Mouse (Mus musculus) gastrocnemius, adult 8-10 months (tissue): ENCODE data around the gene Olfr488. TPM values are rescaled to one million over a fixed set of nuclear protein-coding genes. Genes with fewer than 3 reads are reported as not detected.
"Not testable (repeated sequence)": the region's sequence is repeated elsewhere in the genome, so short reads cannot be mapped to it uniquely, and the experiment has no call there.

Experiments
- DNase-seq, 2 experiments: peaks; one replicate each; pipeline ENCODE4 v3.0.0; 2022; ENCODE audit warnings: low spot score in 2 of 2
- total RNA-seq, 4 experiments: library from RNA; stranded (reverse); gene quantifications; 2 replicates each; pipeline ENCODE4 v1.2.4; 2022

Gene Olfr488
- not detected for total RNA-seq

DNA sequence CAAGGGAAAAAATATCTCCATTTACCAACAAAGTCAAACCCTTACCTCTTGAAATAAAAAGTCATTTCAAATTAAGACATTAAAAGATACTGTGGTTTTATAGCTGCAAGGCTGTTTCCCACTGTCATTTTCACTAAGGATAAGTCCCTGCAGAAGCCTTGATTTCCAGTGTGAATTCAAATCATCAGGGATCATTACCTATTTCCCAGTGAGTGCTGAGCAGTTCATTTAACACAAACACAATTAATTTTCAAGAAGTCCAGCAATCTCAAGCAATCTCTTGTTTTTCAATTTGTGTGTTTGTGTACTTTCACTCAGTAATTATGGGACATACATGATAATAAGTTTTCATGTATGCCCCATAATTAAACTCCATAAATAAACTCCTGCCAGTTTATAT, at the start of gene Olfr488:
Gene Olfr488 (minus strand): TSS at position 101 of the 400 bp plus-strand sequence.
- no peak for DNase-seq

DNA sequence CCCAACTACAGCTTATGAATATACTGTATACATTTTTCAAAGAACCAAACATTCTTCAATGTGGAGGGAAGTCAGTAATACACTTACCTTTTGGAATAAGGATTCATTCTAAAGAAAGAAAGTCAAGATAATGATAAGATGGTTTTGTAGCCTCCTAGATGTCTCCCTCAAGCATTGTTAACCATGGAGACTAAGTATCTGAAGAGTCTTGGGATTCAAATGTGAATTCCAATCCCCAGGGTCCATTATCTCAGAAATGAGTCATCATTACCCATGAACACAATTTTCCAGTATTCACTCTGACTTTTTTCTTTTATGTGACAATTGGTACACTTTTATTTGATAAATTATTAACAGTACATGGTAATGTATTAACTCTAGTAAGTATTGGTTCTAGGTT, 30.7 kb upstream of the Olfr488 start, which contains the start of gene Olfr490:
Gene Olfr490 (minus strand): TSS at position 101 of the 400 bp plus-strand sequence.
- no peak for DNase-seq

DNA sequence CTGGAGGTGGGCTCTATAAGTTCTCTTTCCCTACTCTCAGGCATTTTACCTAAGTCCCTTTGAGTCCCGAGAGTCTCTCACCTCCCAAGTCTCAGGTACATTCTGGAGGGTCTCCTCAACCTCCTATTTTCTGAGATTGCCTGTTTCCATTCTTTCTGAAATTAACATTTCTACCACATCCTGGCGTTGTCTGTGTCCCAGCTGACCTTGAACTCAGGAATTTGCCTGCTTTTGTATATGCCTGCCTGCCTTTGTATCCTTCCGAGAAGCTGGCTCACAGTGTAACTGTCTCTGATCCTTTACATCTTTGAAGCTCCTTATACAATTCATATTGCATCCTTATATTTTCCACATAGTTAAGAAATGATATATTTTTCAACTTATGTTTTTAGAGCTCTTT, 24.6 kb downstream of the Olfr488 start:
- no peak for DNase-seq

DNA sequence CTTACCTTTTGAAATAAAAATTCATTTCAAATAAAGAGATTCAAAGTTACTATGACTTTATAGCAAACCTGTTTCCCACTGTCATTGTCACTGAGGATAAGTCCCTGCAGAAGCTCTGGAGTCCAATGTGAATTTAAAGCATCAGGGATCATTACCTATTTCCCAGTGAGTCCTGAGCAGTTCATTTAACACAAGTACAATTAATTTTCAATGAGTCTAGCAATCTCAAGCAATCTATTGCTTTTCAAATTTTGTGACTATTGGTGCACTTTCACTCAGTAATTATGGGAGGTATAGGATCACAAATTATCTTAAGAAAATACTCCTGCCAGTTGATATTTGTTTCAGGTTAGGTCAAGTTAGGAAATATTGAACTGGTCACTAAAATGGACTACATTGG, 43.6 kb downstream of the Olfr488 start, which contains the start of gene Olfr487:
Gene Olfr487 (minus strand): TSS at position 101 of the 400 bp plus-strand sequence.
- DNase-seq = not testable (repeated sequence)

Other genes starting within 250 kb of the Olfr488 start
- gene Olfr478, start 224.4 kb downstream of the Olfr488 start, total RNA-seq = not detected
- not detected for gene Olfr479, start 207.7 kb downstream of the Olfr488 start, total RNA-seq
- not detected for gene Olfr480, start 191.0 kb downstream of the Olfr488 start, total RNA-seq
- gene Olfr481, start 178.5 kb downstream of the Olfr488 start, total RNA-seq = not detected
- gene Olfr482, start 160.8 kb downstream of the Olfr488 start, total RNA-seq = under 1 TPM; 0.46 to 0.88 (median 0.60) TPM
- not detected for gene Olfr483, start 157.5 kb downstream of the Olfr488 start, total RNA-seq
- gene Olfr484, start 130.9 kb downstream of the Olfr488 start, total RNA-seq = not detected
- gene Olfr485, start 98.5 kb downstream of the Olfr488 start, total RNA-seq = not detected
- not detected for gene Olfr486, start 85.6 kb downstream of the Olfr488 start, total RNA-seq
- gene Olfr487, start 43.7 kb downstream of the Olfr488 start, total RNA-seq = not detected
- not detected for gene Olfr490, start 30.6 kb upstream of the Olfr488 start, total RNA-seq
- gene Olfr491, start 55.1 kb upstream of the Olfr488 start, total RNA-seq = not detected
- gene Olfr492, start 65.3 kb upstream of the Olfr488 start, total RNA-seq = not detected
- not detected for gene Olfr493, start 88.6 kb upstream of the Olfr488 start, total RNA-seq
- gene Olfr494, start 107.0 kb upstream of the Olfr488 start, total RNA-seq = not detected
- not detected for gene Olfr495, start 134.8 kb upstream of the Olfr488 start, total RNA-seq
- not detected for gene Olfr497, start 162.1 kb upstream of the Olfr488 start, total RNA-seq
- not detected for gene Olfr498, start 207.0 kb upstream of the Olfr488 start, total RNA-seq